Mouse (Mus musculus): ENCODE measurements around the gene Yif1a.

The Yif1a gene

DNA sequence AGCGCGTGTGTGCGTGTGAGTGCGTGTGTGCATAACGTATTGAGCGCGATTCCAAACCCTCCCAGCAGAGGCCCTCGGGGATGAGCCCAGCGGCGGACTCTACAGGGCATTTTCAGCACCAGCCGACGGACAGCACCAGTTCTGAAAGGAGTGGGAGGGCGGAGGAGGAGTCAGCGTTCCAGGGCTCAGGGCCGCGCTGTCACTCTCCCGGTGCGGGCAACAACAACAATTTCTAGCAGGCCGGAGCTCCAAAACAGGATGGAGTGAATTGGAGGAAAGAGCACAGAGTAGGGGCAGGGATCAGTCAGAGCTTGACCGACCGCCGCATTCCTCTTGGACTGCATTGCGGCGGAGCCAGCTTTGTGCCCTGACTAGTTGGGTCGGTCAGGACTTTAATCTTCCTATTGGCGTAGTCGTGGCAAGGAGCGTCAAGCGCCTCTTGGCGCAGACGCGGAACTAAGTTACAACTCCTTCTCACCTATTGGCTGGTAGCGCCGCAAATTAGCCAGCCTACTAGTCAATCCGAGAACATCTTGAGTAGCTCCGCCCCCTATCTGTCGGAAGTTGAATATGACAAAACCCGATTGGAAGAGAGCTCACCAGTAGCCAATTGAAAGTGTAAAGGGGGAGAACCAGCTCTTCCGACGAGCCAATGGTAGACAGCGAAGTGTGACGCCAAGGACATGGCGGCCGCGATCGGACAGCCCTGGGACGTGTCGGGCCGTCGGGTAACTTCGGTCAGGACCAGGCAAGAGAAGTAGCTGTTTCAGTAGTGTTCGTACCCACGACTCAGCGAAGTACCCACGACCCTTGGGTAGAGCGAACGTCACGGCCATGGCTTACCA, at the start of gene Yif1a:
Gene Yif1a, plus strand, starts transcription at position 655 of the 845 bp plus-strand sequence.
- DNase-seq (ENCODE audit: low spot score in 2 of 2), result peak; percentile 89 to 96

DNA sequence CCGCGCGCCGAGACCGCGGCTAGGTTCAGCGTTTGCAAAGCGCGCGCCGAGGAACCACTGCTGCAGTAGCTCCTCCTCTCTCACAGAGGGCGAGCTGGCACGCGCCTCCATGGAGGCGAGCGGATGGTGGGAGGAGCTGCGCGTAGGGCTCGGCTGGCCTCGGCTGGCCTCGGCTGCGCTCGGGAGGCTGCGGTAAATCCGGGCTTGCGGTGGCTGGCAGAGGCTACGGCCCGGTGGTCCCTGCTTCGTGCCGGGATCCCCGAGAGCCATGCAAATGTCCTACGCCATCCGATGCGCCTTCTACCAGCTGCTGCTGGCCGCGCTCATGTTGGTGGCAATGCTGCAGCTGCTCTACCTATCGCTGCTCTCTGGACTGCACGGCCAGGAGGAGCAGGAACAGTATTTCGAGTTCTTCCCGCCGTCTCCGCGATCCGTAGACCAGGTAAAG, 49.6 kb upstream of the Yif1a start, which contains the start of the genes B4gat1 and AC124502.3:
Gene B4gat1, plus strand, starts transcription at position 118 of the 448 bp plus-strand sequence.
Gene AC124502.3, plus strand, starts transcription at position 183 of the 448 bp plus-strand sequence.
- DNase-seq (ENCODE audit: low spot score in 2 of 2), result peak; percentile 84 to 90

GRCm38 (mm10) chr19:5039301-5040114, 48.8 kb upstream of the Yif1a start:
- no peak for DNase-seq (ENCODE audit: low spot score in 2 of 2)

GRCm38 (mm10) chr19:5040862-5041523, 47.3 kb upstream of the Yif1a start, which contains the start of gene Brms1:
Gene Brms1 (plus strand): TSS chr19:5041354.
- peak; percentile 82 to 90 for DNase-seq (ENCODE audit: low spot score in 2 of 2)

GRCm38 (mm10) chr19:5041588-5041987, 46.8 kb upstream of the Yif1a start:
- DNase-seq (ENCODE audit: low spot score in 2 of 2), result no peak

GRCm38 (mm10) chr19:5045531-5045930, 42.8 kb upstream of the Yif1a start:
- DNase-seq (ENCODE audit: low spot score in 2 of 2), result no peak

DNA sequence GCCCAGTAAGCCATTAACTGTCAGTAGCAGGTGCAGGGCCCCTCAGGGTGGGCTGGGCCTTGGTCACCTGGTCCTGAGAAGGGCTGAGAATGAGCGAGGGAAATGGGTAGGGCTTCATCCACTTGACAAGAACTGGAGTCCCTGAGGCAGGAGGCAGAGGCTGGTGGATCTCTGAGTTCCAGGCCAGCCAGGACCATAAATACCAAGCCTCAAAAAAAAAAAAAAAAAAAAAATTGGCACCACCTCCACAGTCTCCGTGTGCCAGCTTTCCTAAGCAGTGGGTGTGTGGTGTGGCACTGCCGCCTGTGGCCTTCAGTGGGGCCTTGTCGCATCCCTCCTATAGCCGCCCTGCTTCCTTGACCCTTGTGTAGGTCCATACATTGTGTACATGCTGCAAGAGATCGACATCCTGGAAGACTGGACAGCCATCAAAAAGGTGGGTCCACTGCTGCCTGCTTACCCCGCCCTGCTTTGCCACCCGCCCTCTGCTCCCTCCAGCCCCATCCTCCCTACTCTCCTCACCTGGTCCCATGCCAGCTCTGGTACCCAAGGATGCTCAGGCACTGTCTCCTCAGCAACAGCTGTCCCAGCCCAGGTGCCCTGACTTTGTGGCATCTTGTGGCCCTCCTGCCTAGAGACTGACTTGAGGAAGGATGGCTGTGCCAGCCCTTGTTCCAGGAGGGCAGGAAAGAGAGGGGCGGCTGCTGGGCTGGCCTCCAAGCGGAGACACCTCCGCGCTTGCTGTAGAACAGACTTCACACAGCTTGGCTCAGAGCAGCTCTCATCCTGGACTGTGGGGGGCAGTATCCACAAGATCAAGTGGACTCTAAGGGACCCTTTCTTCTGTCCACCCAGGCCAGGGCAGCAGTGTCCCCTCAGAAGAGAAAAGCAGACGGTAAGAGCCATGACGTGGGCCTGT, 39.9 kb upstream of the Yif1a start:
- no peak for DNase-seq (ENCODE audit: low spot score in 2 of 2)

DNA sequence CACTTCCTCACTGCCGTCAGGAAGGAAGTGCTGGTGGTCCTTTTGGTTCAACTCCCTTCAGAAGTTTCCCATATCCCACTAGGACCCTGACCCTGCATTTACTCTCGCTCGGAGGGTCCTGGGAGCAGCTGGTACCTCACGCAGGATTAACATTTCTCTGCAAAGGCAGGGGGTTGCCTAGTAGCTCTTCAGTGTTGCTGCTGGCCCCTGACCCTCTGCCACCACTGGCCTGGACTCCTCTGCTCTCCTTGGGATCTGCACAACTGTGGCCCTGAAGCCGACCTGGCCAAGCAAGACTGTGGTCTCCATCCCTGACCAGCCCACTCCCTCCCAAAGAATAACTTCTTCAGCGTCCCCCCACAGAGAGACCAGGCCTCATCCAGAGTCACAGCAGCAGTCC, 39.0 kb upstream of the Yif1a start:
- DNase-seq (ENCODE audit: low spot score in 2 of 2), result no peak

- no peak for DNase-seq (ENCODE audit: low spot score in 2 of 2)
These were observed 38.1 kb upstream of the Yif1a start, which contains the start of gene Rin1 for GRCm38 (mm10) chr19:5050047-5050905. Gene Rin1 (plus strand): TSS chr19:5050481.

GRCm38 (mm10) chr19:5051031-5051430, 37.3 kb upstream of the Yif1a start:
- DNase-seq (ENCODE audit: low spot score in 2 of 2), result no peak

DNA sequence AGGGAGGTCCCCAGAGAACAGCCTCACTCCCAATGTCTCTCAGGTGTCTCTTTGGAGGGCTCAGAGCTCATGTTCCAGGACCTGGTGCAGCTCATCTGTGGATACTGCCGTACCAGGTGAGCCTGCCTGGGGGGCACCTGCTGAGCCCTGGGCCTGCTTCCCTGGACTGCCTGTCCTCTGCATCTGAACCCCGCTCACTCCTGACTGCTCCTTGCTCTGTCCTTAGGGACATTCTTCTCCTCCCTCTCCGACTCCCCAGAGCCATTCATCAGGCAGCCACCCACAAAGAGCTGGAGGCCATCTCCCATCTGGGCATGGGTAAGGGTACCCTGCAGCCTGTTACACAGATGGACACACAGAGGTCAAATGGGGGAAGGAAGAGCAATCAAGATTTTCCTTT, 36.8 kb upstream of the Yif1a start:
- DNase-seq (ENCODE audit: low spot score in 2 of 2), result no peak

DNA sequence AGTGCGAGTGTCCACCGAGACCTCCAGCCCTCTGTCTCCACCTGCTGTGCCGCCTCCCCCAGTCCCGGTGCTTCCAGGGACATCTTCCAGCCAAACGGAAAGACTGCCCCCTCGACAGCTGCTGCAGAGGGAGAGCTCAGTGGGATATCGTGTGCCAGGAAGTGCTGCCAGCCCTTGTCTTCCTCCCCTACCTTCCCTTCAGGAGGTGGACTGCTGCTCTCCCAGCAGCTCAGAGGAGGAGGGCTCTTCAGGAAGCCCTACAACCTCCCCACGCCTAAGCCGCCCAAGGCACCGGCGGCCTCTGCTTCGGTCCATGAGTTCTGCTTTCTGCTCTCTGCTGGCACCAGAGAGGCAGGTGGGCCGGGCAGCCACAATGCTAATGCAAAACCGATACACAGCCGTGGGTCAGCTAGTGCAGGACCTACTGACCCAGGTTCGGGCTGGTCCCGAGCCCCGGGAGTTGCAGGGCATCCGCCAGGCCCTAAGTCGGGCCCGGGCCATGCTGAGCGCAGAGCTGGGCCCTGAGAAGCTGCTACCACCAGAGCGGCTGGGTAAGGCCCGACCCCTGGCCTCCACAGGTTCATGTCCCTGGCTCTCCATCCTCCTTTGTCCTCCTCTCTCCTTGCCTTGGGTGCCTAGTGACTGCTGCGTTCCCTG, 36.0 kb upstream of the Yif1a start:
- no peak for DNase-seq (ENCODE audit: low spot score in 2 of 2)

DNA sequence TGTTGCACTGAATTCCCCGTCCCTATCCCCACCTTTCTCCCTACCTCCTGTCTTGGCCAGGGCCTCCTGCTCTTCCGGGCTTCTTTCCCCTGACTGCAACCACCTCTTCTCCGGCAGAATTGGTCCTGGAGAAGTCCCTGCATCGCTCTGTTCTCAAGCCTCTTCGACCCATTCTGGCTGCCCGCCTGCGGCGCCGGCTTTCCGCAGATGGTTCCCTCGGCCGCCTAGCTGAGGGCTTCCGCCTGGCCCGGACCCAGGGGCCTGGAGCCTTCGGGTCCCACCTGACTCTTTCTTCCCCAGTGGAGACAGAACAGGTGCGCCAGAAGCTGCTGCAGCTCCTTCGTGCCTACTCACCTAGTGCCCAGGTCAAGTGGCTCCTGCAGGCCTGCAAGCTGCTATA, 35.5 kb upstream of the Yif1a start:
- DNase-seq (ENCODE audit: low spot score in 2 of 2), result no peak

- DNase-seq (ENCODE audit: low spot score in 2 of 2), result peak; percentile 65 to 90
These were observed 34.4 kb upstream of the Yif1a start for GRCm38 (mm10) chr19:5053909-5054308.

DNA sequence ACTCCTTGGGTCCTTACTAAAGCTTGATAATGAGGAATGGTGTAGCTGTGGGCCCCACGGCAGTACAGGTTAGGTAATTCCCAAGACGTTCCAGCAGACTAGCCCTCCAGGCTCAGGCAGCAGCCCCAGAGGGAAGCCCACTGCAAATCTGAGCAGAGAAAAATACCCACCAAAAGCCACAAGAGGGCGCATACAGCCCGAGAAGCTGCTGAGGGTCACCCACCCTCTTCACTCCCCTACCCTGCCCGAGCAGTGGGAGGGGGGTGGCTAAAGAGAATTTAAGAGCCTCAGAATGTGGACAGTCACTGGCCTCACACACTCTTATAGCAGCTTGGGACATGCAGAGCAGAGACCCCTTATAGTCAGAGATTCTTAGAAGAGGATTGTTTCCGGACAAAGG, 32.1 kb upstream of the Yif1a start:
- DNase-seq (ENCODE audit: low spot score in 2 of 2), result no peak

DNA sequence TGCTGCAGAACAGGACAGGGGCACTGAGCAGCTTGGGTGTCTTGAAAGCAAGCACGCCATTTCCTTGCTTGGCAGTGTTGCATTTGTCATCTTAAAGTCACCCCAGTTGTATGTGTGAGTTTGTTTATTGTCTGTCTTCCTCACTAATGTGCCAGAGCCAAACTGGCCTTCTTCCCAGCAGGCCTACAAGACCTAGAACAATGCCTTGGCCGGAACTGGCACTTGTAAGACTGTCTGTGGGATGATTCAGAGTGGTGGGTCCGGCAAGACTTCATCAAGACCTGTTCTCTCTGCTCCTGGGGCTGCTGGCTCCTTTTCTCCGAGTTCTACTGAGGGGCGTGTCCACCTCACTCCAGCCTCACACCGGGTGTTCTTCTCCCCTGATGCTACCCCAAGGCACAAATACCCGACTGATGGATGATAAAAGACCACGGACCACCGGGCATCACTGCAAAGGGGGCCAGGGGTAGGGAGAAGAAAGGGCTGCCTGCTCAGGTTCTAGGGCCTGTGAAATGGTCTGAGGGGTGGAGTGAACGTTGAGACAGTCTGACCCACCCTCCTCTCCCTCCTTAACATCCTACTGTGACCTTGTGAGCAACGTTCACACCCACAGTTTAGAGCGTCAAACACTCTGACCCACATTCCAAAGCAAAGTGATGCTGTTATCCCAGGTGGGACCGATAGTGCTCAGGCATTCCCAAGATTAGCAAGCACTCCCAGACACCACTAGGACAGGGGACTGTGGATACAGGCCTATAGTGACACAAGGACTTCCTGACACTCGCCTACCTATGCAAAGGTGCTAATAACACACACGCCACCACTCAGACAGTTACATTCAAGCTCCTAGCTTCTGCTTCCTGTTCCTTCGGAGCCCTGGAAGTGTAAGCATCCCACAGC, 30.2 kb upstream of the Yif1a start:
- DNase-seq (ENCODE audit: low spot score in 2 of 2), result no peak

- DNase-seq (ENCODE audit: low spot score in 2 of 2), result no peak
These were observed 29.3 kb upstream of the Yif1a start for GRCm38 (mm10) chr19:5058801-5059771.

Data from spleen, postnatal 4 days (tissue).